Mouse (Mus musculus) heart, postnatal 0 days (tissue): ENCODE data around the gene Zfp92. TPM values are rescaled to one million over a fixed set of nuclear protein-coding genes. Genes with fewer than 3 reads are reported as not detected.
A peak's percentile ranks its signal among the peaks of the same experiment; 100 is the strongest.

Source experiments
- ATAC-seq: fragments of 200-750 bp; cut with Nextera tagmentation; 2 replicates; pipeline ENCODE4 v1.8.0; 2017; ENCODE audit warnings: low read depth, moderate number of reproducible peaks, moderate library complexity; ENCODE audit not compliant: insufficient read depth
- DNase-seq: peaks from one replicate; pipeline ENCODE4 v3.0.0-alpha.2; 2016; ENCODE audit warnings: low spot score
- H3K27ac ChIP-seq: fragments of 300-500 bp; sonication (generic); 2 replicates; pipeline ENCODE4 v1.5.1; 2014; ENCODE audit warnings: low read depth, mild to moderate bottlenecking
- H3K27me3 ChIP-seq: fragments of 300-500 bp; sonication (generic); 2 replicates; pipeline ENCODE4 v1.6.1; 2014; ENCODE audit warnings: low read length, mixed read lengths; ENCODE audit not compliant: control insufficient read depth, insufficient read depth
- H3K36me3 ChIP-seq: fragments of 300-500 bp; sonication (generic); replicated peaks from 2 replicates; pipeline ENCODE4 v1.6.1; 2014; ENCODE audit warnings: low read length, mixed read lengths; ENCODE audit not compliant: control insufficient read depth, insufficient read depth
- H3K4me1 ChIP-seq: fragments of 300-500 bp; sonication (generic); 2 replicates; pipeline ENCODE4 v1.6.1; 2014; ENCODE audit warnings: antibody characterized with exemption; ENCODE audit not compliant: control insufficient read depth, insufficient read depth
- H3K4me2 ChIP-seq: fragments of 300-500 bp; sonication (generic); 2 replicates; pipeline ENCODE4 v1.6.1; 2014; ENCODE audit warnings: low read depth, mild to moderate bottlenecking, low read length, moderate library complexity
- H3K4me3 ChIP-seq: fragments of 300-500 bp; sonication (generic); 2 replicates; pipeline ENCODE4 v1.5.1; 2014; ENCODE audit warnings: low read depth, low read length
- H3K9ac ChIP-seq: fragments of 300-500 bp; sonication (generic); replicated peaks from 2 replicates; pipeline ENCODE4 v1.6.1; 2014; ENCODE audit warnings: low read depth, low read length, mixed read lengths
- H3K9me3 ChIP-seq: fragments of 300-500 bp; sonication (generic); replicated peaks from 2 replicates; pipeline ENCODE4 v1.6.1; 2016; ENCODE audit warnings: low read length; ENCODE audit not compliant: control insufficient read depth
- CTCF ChIP-seq: IDR thresholded peaks from 2 replicates; pipeline ENCODE4 v1.5.1; 2016; ENCODE audit warnings: antibody characterized with exemption, control low read depth, low read depth
- EP300 ChIP-seq: IDR thresholded peaks from 2 replicates; pipeline ENCODE4 v1.6.1; 2016; ENCODE audit warnings: antibody characterized with exemption, low read depth
- WGBS: fragments of 180-500 bp; shearing (Covaris S2); extraction: QIAGEN DNeasy Blood & Tissue Kit; methylation state at CpG from one replicate; pipeline ENCODE4 v1.1.7; 2014; 5-methylcytosine and 5-hydroxymethylcytosine counted together
- polyA plus RNA-seq: library from polyadenylated mRNA; unstranded; fragments of >200 nt; fragmentation: Nextera tagmentation; extraction: Ambion mirVana; gene quantifications from 2 replicates; pipeline ENCODE4 v1.2.1, GENCODE M21; 2015
- total RNA-seq: library from RNA; depleted of rRNA; stranded (reverse); fragments of >200 nt; gene quantifications from 2 replicates; pipeline ENCODE4 v1.2.3, GENCODE M21; 2014; ENCODE audit warnings: low replicate concordance

Zfp92 gene
- total and polyA plus RNA-seq, 2 experiments from 2014 or later = 0.76 TPM; not detected in 1

GRCm38 (mm10) chrX:73400951-73401350 lies 9.9 kb upstream of the Zfp92 start:
- ATAC-seq = no peak

GRCm38 (mm10) chrX:73401616-73402015 lies 9.3 kb upstream of the Zfp92 start:
- no peak overlapping the region for H3K9ac ChIP-seq
- H3K4me2 ChIP-seq = no peak overlapping the region
- H3K36me3 ChIP-seq = no peaks in the 10 kb centered on the region
- H3K27me3 ChIP-seq = no peaks in the 10 kb centered on the region
- ATAC-seq = no peak
- 88% methylated on average over 12 of the region's 12 CpGs for WGBS
- H3K4me3 ChIP-seq = no peak overlapping the region
- no peak overlapping the region for H3K27ac ChIP-seq
- no peaks in the 10 kb centered on the region for H3K4me1 ChIP-seq
- TF ChIP-seq EP300 (no peak), CTCF (no peak)
- DNase-seq = no peak
- H3K9me3 ChIP-seq = no peaks in the 10 kb centered on the region

More at GRCm38 (mm10) chrX:73400951-73401350, 9.9 kb upstream of the Zfp92 start:
- H3K27ac ChIP-seq = no peak overlapping the region
- no peaks in the 10 kb centered on the region for H3K36me3 ChIP-seq
- no peak overlapping the region for H3K4me2 ChIP-seq
- H3K4me1 ChIP-seq = no peaks in the 10 kb centered on the region
- DNase-seq = no peak
- WGBS = 87% methylated on average over 20 of the region's 20 CpGs
- no peak overlapping the region for H3K9ac ChIP-seq
- TF ChIP-seq CTCF = no peak
- TF ChIP-seq EP300 = no peak
- no peaks in the 10 kb centered on the region for H3K9me3 ChIP-seq
- no peaks in the 10 kb centered on the region for H3K27me3 ChIP-seq
- no peak overlapping the region for H3K4me3 ChIP-seq

- Histone ChIP-seq H3K9ac (no peak overlapping the region), H3K4me2 (no peak overlapping the region), H3K27ac (no peak overlapping the region), H3K4me1 (no peaks in the 10 kb centered on the region), H3K9me3 (0 out of 2 replicates have a peak, but pooled peaks cover 3% of the 10 kb centered on the region), H3K36me3 (no peaks in the 10 kb centered on the region), H3K27me3 (no peaks in the 10 kb centered on the region), H3K4me3 (no peak overlapping the region)
- DNase-seq (no peak), ATAC-seq (no peak)
- no peak for TF ChIP-seq EP300
- no peak for TF ChIP-seq CTCF
- WGBS = 27% methylated on average over 1 of the region's 1 CpGs
Measured at GRCm38 (mm10) chrX:73412767-73413166, 1.9 kb downstream of the Zfp92 start.

DNA sequence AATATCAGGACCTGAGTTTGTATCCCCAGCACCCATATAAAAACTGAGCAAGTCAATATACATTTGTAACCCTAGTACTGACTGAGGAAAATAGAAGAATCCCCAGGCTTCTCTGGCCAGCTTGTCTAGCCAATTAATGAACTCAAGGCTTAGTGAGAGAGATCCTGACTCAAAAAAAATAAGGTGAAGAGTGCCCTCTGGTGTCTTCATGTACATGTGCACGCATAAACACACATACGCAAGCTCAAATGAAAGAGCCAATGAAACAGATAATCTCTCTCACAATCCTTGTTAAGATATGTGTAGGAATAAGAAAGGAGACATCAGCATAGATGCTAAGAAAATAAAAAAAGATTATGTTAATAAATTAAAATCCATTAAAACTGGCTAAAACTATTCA lies 19.1 kb downstream of the Zfp92 start:
- DNase-seq = peak; percentile 16
- Histone ChIP-seq H3K4me1 (no peaks in the 10 kb centered on the region), H3K4me3 (no peak overlapping the region), H3K9me3 (no peaks in the 10 kb centered on the region), H3K27me3 (no peaks in the 10 kb centered on the region), H3K27ac (no peak overlapping the region), H3K9ac (no peak overlapping the region), H3K4me2 (no peak overlapping the region), H3K36me3 (no peaks in the 10 kb centered on the region)
- WGBS = 64% methylated on average over 2 of the region's 2 CpGs
- ATAC-seq = no peak
- TF ChIP-seq EP300 = no peak
- TF ChIP-seq CTCF = peak; percentile 32

DNA sequence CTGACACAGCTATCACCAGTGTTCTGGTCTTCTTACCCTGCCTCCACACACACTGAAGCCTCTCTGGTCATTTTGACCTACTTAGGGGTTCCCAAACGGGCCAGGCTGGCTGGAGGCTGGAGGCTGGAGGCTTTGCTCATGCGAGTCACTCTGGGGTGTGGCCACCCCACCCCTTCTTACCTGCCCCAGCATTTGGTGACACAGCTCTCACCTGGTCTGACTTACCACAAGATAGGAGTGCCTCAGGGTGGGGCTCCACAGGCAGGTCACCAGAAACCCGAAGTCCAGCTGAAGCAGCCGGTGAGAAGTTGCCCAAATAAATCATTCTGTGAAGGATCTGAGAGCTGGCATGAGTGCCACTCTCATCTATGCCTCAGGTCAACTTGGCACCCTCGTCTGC lies 22.0 kb downstream of the Zfp92 start:
- Histone ChIP-seq H3K9me3 (no peaks in the 10 kb centered on the region), H3K27ac (no peak overlapping the region), H3K4me2 (no peak overlapping the region), H3K9ac (no peak overlapping the region), H3K4me1 (no peaks in the 10 kb centered on the region), H3K36me3 (no peaks in the 10 kb centered on the region), H3K4me3 (no peak overlapping the region), H3K27me3 (no peaks in the 10 kb centered on the region)
- ATAC-seq (no peak), DNase-seq (no peak)
- TF ChIP-seq EP300 = no peak
- TF ChIP-seq CTCF = no peak
- WGBS = 64% methylated on average over 5 of the region's 5 CpGs

DNA sequence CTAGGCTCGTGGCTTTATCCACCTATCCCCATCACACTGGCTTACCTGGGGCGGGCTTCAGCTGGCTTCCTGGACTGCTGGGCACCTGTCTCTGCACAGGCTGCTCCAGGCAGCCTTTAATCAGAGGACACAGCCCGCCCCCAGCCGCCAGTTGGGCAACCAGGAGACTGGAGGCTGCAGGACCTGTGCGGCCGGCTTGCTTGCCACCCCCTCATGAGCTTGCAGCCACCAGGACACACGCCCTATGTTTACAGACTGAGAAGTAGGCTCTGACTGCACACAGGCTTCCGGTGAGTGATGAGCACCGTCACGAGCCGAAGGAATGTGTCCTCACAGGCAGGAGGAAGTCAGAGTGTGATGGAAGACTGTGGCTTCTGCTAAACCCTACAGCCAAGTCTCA lies 24.4 kb downstream of the Zfp92 start, which contains the start of gene Trex2:
TSS of gene Trex2 (minus strand) at position 93 of the 400 bp plus-strand sequence.
- no peaks in the 10 kb centered on the region for H3K9me3 ChIP-seq
- no peaks in the 10 kb centered on the region for H3K4me1 ChIP-seq
- H3K27me3 ChIP-seq = no peaks in the 10 kb centered on the region
- TF ChIP-seq EP300 = no peak
- no peak for TF ChIP-seq CTCF
- H3K27ac ChIP-seq = no peak within 1 kb of the TSS
- H3K36me3 ChIP-seq = no peaks in the 10 kb centered on the region
- DNase-seq = no peak
- H3K4me3 ChIP-seq = no peak within 1 kb of the TSS
- no peak for ATAC-seq
- H3K9ac ChIP-seq = no peak within 1 kb of the TSS
- 68% methylated on average over 11 of the region's 11 CpGs for WGBS
- no peak within 1 kb of the TSS for H3K4me2 ChIP-seq
